Mouse (Mus musculus): ENCODE measurements around the gene Wdfy1. TPM values are rescaled to one million over a fixed set of nuclear protein-coding genes. Genes with fewer than 3 reads are reported as not detected.

Gene Wdfy1
- polyA plus RNA-seq, 1 experiment from 2014 or later = 113 TPM

DNA sequence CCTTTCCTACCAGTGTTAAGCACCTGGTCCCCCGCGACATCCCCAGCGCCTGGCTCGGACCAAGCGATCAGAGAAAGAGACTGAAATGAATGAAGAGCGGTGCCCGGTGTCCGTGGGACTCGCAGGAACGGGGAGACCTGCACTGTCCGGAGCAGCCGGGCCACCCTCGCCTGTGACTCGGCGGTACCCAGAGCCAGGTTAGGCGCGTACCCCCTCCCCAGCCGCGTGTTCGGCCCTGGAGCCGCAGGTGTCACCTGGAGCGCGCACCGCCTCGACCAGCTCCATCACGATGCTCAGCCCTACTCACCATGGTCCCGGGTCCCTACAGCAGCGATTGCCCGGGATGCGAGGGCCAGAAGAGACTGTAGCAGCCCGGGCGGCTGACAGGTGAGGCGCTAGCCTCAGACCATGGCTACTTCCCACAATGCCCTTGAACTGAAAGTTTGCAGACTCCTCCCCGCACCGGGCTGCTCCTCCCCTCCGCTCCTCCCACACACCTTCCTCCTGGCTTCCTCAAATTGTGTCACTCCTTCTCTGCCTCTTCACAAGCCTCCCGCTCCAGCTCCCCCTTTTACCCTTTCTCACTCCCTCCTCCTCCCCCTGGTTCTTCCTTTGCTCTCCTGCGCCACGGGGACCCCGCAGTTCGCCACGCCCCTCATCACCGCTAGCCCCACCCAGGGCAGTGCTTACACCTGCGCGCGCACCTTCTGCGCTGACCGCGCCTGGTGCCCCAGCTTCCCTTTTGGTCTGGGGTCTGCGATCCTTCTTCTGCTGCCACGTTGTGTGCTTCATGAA is 104.2 kb downstream of the Wdfy1 start, which contains the start of gene Ap1s3:
Ap1s3 (minus strand) TSS at position 430 of the 795 bp plus-strand sequence.
- WGBS = under 1% methylated on average over 46 of the region's 51 CpGs

DNA sequence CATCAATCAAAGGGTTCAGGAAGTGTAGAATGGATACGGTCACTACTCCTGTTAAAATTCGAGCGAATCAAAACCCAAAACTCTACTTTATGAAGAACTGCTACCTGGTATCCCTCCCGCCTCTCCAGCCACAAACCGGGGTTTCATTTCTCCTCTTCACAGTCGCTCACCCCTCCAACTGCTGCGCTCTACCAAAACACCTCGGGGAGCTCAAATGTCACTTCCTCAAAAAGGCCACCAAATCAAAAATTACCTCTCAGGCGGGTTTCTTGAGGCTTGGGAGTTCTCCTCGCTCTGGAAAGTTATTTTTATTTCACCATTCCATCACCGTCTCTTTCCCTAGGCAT is 104.8 kb downstream of the Wdfy1 start:
- Histone ChIP-seq H3K4me1 (replicated peaks) (peaks cover 16% of the 10 kb centered on the region), H3K27me3 (peaks cover 41% of the 10 kb centered on the region), H3K36me3 (no peaks in the 10 kb centered on the region), H3K4me2 (replicated peaks) (peak overlapping the region; percentile 100), H3K4me3 (replicated peaks) (peak overlapping the region; percentile 63), H3K9me3 (no peaks in the 10 kb centered on the region), H3K9ac (replicated peaks) (peak overlapping the region; percentile 55), H3K27ac (no peak overlapping the region)
- ATAC-seq = no peak
- 4% methylated on average over 11 of the region's 11 CpGs for WGBS

More for the DNA sequence above, 104.2 kb downstream of the Wdfy1 start, which contains the start of gene Ap1s3:
- Histone ChIP-seq H3K36me3 (no peaks in the 10 kb centered on the region), H3K9ac (replicated peaks) (peak within 1 kb of the TSS; percentile 55), H3K4me2 (replicated peaks) (peak within 1 kb of the TSS; percentile 100), H3K9me3 (no peaks in the 10 kb centered on the region), H3K4me3 (replicated peaks) (peak within 1 kb of the TSS; percentile 63), H3K4me1 (replicated peaks) (peaks cover 16% of the 10 kb centered on the region), H3K27me3 (peaks cover 41% of the 10 kb centered on the region), H3K27ac (no peak within 1 kb of the TSS)
- peak; percentile 91 for ATAC-seq

DNA sequence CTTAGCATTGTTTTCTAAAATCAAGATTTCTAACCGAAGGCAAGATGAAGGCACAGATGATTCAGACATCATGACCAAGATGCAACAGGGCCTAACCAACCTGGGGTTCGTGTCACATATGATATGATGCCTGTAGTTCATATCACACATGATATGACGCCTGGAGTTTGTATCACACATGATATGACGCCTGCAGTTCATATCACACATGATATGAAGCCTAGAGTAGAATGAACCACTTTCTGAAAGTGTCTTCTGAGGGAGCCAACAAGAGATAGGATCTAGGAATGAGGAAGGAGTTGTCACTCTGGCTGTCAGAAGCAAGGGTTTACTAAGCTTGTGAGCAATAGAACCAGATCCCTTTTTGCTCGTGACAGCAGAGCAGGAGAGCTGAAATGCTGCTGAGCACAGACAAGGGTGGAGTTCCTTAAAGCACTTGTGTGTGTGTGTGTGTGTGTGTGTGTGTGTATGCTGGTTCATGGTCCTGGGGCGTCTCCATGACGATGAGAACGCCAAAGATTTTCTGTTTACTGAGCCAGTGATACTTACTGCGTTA is 106.4 kb downstream of the Wdfy1 start:
- H3K9me3 ChIP-seq = no peaks in the 10 kb centered on the region
- ATAC-seq = no peak
- H3K27ac ChIP-seq = no peak overlapping the region
- H3K4me3 ChIP-seq (replicated peaks) = no peak overlapping the region
- peaks cover 41% of the 10 kb centered on the region for H3K27me3 ChIP-seq
- 82% methylated on average over 9 of the region's 9 CpGs for WGBS
- no peaks in the 10 kb centered on the region for H3K36me3 ChIP-seq
- H3K9ac ChIP-seq (replicated peaks) = no peak overlapping the region
- no peak overlapping the region for H3K4me2 ChIP-seq (replicated peaks)
- peaks cover 16% of the 10 kb centered on the region for H3K4me1 ChIP-seq (replicated peaks)

DNA sequence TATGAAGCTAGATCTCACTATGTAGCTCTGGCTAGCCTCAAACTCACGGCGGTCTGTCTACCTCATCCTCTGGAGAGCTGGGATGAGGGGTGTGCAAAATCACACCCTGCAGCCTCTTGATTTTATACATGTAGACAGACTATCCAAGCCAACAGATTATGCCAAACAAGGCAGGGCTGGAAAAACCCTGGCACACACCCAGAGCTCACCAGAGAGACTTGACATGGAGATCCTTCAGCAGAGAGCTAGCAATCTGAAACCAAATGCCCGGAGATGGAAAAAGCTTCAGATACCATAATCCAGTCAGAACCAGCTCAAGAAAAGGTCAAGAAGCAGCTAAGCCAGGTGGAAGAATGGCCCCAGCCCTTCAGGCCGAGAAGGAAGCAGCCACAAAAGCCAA is 111.0 kb downstream of the Wdfy1 start:
- 93% methylated on average over 4 of the region's 4 CpGs for WGBS
- no peak for ATAC-seq
- H3K27me3 ChIP-seq = no peaks in the 10 kb centered on the region
- H3K9me3 ChIP-seq = no peaks in the 10 kb centered on the region
- H3K9ac ChIP-seq (replicated peaks) = no peak overlapping the region
- H3K4me1 ChIP-seq (replicated peaks) = no peaks in the 10 kb centered on the region
- no peak overlapping the region for H3K27ac ChIP-seq
- H3K36me3 ChIP-seq = no peaks in the 10 kb centered on the region
- H3K4me2 ChIP-seq (replicated peaks) = no peak overlapping the region
- no peak overlapping the region for H3K4me3 ChIP-seq (replicated peaks)

DNA sequence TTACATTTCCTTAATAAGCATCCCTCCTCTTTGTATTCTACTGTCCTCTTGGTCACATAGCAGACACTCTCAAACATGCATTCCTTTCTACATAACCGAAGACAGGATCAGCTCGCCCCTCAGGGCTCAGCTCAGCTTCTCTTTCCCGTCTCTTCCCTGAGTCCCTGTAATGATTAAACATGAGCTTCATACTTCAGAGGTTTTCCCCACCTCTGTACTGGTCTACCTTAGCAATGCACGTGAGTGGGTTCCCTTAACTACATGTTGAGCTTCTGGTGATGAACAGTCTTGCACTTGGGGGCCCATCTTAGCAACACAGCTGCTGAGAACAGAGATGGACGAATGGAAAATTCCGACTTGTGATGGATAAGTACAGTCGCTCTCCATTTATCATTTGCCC is 116.3 kb downstream of the Wdfy1 start:
- Histone ChIP-seq H3K4me1 (replicated peaks) (no peaks in the 10 kb centered on the region), H3K9ac (replicated peaks) (no peak overlapping the region), H3K27ac (no peak overlapping the region), H3K4me3 (replicated peaks) (no peak overlapping the region), H3K36me3 (no peaks in the 10 kb centered on the region), H3K4me2 (replicated peaks) (no peak overlapping the region), H3K27me3 (no peaks in the 10 kb centered on the region), H3K9me3 (no peaks in the 10 kb centered on the region)
- no peak for ATAC-seq
- WGBS = 86% methylated on average over 7 of the region's 7 CpGs

DNA sequence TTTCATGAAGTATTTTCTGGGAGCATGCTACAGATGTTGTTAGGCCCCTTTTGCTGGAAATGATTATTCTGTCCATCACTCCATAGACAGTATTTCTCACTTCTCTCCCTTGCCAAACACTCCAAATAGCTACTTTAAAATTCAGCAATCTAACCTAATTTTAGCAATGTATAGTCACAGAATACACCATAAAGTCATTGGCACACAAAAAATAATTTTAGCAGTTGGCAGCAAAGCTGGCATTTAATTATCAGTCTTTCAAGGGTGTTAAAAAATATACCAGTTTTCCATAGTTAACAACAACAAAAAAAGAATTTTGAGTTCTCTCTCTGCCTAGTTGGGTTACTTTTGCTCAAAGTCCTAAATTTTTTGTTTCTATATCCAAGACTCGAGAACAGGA is 118.5 kb downstream of the Wdfy1 start:
- no peaks in the 10 kb centered on the region for H3K9me3 ChIP-seq
- H3K36me3 ChIP-seq = no peaks in the 10 kb centered on the region
- H3K4me1 ChIP-seq (replicated peaks) = no peaks in the 10 kb centered on the region
- H3K27me3 ChIP-seq = no peaks in the 10 kb centered on the region
- 80% methylated on average over 1 of the region's 1 CpGs for WGBS
- no peak overlapping the region for H3K27ac ChIP-seq
- no peak overlapping the region for H3K4me2 ChIP-seq (replicated peaks)
- no peak for ATAC-seq
- H3K4me3 ChIP-seq (replicated peaks) = no peak overlapping the region
- H3K9ac ChIP-seq (replicated peaks) = no peak overlapping the region

DNA sequence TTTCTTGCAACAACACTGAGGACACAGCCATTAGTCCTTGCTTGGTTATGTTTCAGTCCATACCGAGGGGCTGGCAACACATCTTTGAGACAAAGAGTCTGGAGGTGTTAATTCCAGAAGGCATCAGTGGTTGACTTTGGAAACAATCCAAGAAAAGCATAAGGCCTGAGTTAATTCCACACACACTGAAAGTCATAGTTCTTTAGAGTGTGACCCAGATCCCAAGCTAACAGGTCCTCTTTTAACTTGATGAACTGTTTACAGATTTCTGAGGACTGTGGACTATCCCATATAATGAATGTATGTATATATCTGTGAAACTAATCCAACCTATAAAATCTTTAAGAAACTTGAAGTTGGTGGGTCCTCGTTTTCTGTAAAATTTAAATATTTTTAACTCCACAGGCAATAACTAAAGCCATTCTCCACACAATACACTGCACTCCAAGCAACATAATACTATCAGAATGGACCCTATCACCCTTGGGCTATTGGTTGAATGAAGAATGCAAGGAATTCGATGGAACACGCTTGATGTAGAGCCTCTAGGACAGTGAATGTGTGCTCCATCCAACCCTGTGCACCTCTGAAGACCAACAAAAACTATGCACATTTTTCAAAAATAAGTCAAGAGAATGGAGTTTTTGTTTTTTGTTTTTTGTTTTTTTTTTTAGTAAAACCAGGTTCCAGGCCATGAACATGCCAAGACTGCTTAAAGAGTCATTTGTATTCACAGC is 120.0 kb downstream of the Wdfy1 start:
- H3K4me3 ChIP-seq (replicated peaks) = no peak overlapping the region
- H3K27ac ChIP-seq = no peak overlapping the region
- no peak overlapping the region for H3K9ac ChIP-seq (replicated peaks)
- no peaks in the 10 kb centered on the region for H3K27me3 ChIP-seq
- H3K4me2 ChIP-seq (replicated peaks) = no peak overlapping the region
- ATAC-seq = no peak
- H3K4me1 ChIP-seq (replicated peaks) = no peaks in the 10 kb centered on the region
- no peaks in the 10 kb centered on the region for H3K9me3 ChIP-seq
- 84% methylated on average over 4 of the region's 4 CpGs for WGBS
- H3K36me3 ChIP-seq = no peaks in the 10 kb centered on the region

DNA sequence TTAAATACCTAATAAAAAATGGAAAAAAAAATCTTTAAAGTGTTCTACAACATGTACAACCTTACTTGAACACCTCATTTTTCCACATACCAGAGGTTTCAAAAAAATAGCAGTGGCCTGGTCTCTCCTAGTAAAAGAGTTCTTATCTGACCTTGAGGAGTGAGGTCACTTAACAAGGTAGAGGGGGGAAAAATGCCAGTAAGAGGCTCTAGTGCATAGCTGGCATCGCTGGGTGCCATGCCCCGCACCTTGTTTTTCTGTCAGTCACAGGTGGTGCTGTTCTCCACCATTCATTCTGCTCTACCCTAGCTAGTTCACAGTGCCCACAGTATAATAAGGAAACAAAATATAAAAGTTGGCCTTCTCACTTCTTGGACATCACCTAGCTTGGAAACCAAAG is 121.0 kb downstream of the Wdfy1 start:
- 97% methylated on average over 2 of the region's 2 CpGs for WGBS

More for the DNA sequence above, 121.0 kb downstream of the Wdfy1 start:
- H3K27me3 ChIP-seq = no peaks in the 10 kb centered on the region
- H3K4me3 ChIP-seq (replicated peaks) = no peak overlapping the region
- no peak for ATAC-seq
- H3K4me2 ChIP-seq (replicated peaks) = no peak overlapping the region
- no peak overlapping the region for H3K27ac ChIP-seq
- H3K4me1 ChIP-seq (replicated peaks) = no peaks in the 10 kb centered on the region
- no peaks in the 10 kb centered on the region for H3K9me3 ChIP-seq
- H3K36me3 ChIP-seq = no peaks in the 10 kb centered on the region
- no peak overlapping the region for H3K9ac ChIP-seq (replicated peaks)

Other genes starting within 250 kb of the Wdfy1 start
- gene Ap1s3, start 104.2 kb downstream of the Wdfy1 start, polyA plus RNA-seq (2015; fragmentation: Nextera tagmentation; extraction: Ambion mirVana) = 0.15 TPM in 1 of 2 replicates, not detected in the other
- 51.9 and 54.5 TPM in 2 replicates for gene Mrpl44, start 125 bp downstream of the Wdfy1 start, polyA plus RNA-seq (2015; fragmentation: Nextera tagmentation; extraction: Ambion mirVana)
- gene Serpine2, start 85.0 kb upstream of the Wdfy1 start, polyA plus RNA-seq (2015; fragmentation: Nextera tagmentation; extraction: Ambion mirVana) = 106 and 116 TPM in 2 replicates

Measured in midbrain, embryonic 13.5 days (tissue).